In genomic region chr7:139547325-139547724, GRCm38 (mm10) we compare ENCODE assay signal across 23 mouse cellular contexts. TPM values are rescaled to one million over a fixed set of nuclear protein-coding genes. Genes with fewer than 3 reads are reported as not detected.
A peak's percentile ranks its signal among the peaks of the same experiment; 100 is the strongest.
DNase-seq lines count a peak whose midpoint lies in the region; ATAC-seq and TF ChIP-seq lines count a peak whose summit lies in the region.
"Had no signal": no experiment of that assay in that cellular context is flagged by ENCODE, and none has a peak within 500 bp of the region (broad histone marks: within the 10 kb centered on the region; RNA-seq: fewer than 3 reads in every experiment).

No protein-coding gene starts in this region.

- no peak overlapping the region for H3K4me3 ChIP-seq in kidney, embryonic 15.5 days (replicated peaks)
- no peak overlapping the region for H3K4me3 ChIP-seq in liver, embryonic 12.5 days
- no peak overlapping the region for H3K4me3 ChIP-seq in liver, embryonic 11.5 days (ENCODE audit: low read depth, low read length)
- no peak overlapping the region for H3K4me3 ChIP-seq in liver, embryonic 14.5 days (ENCODE audit: insufficient read depth in 1 of 2, low read depth in 2 of 2, low read length in 2 of 2)
- no peak overlapping the region for H3K4me3 ChIP-seq in left cerebral cortex, adult 2 months
- H3K4me3 ChIP-seq: forebrain, embryonic 13.5 days; heart, embryonic 10.5 days; heart, embryonic 15.5 days; limb, embryonic 13.5 days; lung, embryonic 15.5 days; midbrain, embryonic 12.5 days; neural tube, embryonic 13.5 days had no signal

- H3K4me2 ChIP-seq in kidney, embryonic 15.5 days: no peak overlapping the region
- no peak overlapping the region for H3K4me2 ChIP-seq in liver, embryonic 12.5 days
- no peak overlapping the region for H3K4me2 ChIP-seq in liver, embryonic 11.5 days
- H3K4me2 ChIP-seq in liver, embryonic 14.5 days (ENCODE audit: low read depth): no peak overlapping the region
- H3K4me2 ChIP-seq: forebrain, embryonic 13.5 days; heart, embryonic 15.5 days; limb, embryonic 13.5 days; lung, embryonic 15.5 days; midbrain, embryonic 12.5 days; neural tube, embryonic 13.5 days had no signal

- no peak for ATAC-seq in kidney, embryonic 15.5 days (replicated peaks; ENCODE audit: low FRiP score)
- ATAC-seq in liver, embryonic 12.5 days: peak; percentile 40; the same call in 1 of the 2 replicates
- no peak for ATAC-seq in liver, embryonic 11.5 days (replicated peaks; ENCODE audit: low FRiP score)
- peak; percentile 22; the same call in 1 of the 2 replicates for ATAC-seq in liver, embryonic 14.5 days (ENCODE audit: insufficient read depth)
- no peak for ATAC-seq in activated CD4-positive, CD25-positive, alpha-beta regulatory T cell, adult 4 months
- ATAC-seq: forebrain, embryonic 13.5 days; hindbrain, embryonic 16.5 days had no signal

- no peak for TF ChIP-seq CTCF in liver, embryonic 14.5 days (IDR thresholded peaks at IDR 0.05; ENCODE audit: low read depth)
- TF ChIP-seq CTCF in left cerebral cortex, adult 2 months (IDR thresholded peaks at IDR 0.05): no peak

- peaks cover 12% of the 10 kb centered on the region; the same call in 1 of the 2 replicates for H3K36me3 ChIP-seq in kidney, embryonic 15.5 days
- no peaks in the 10 kb centered on the region for H3K36me3 ChIP-seq in liver, embryonic 12.5 days
- H3K36me3 ChIP-seq in liver, embryonic 11.5 days (ENCODE audit: control insufficient read depth, insufficient read depth, low read length): no peaks in the 10 kb centered on the region
- H3K36me3 ChIP-seq in liver, embryonic 14.5 days (replicated peaks; ENCODE audit: control insufficient read depth, insufficient read depth, low read depth): no peaks in the 10 kb centered on the region
- H3K36me3 ChIP-seq: G1E; heart, embryonic 15.5 days; lung, embryonic 15.5 days; midbrain, embryonic 12.5 days; neural tube, embryonic 13.5 days had no signal

- TF ChIP-seq EP300 in liver, embryonic 14.5 days (IDR thresholded peaks at IDR 0.05; ENCODE audit: low read depth): no peak

- no peak overlapping the region for H3K9ac ChIP-seq in kidney, embryonic 15.5 days
- H3K9ac ChIP-seq in liver, embryonic 12.5 days: no peak overlapping the region
- H3K9ac ChIP-seq in liver, embryonic 11.5 days (ENCODE audit: low read depth, low read length): no peak overlapping the region
- no peak overlapping the region for H3K9ac ChIP-seq in liver, embryonic 14.5 days (replicated peaks)
- H3K9ac ChIP-seq: forebrain, embryonic 13.5 days; heart, embryonic 15.5 days; limb, embryonic 13.5 days; lung, embryonic 15.5 days; midbrain, embryonic 12.5 days; neural tube, embryonic 13.5 days had no signal

- intact Hi-C loops in left cerebral cortex, adult 2 months (cut with DNase I): no loop called here

- H3K4me1 ChIP-seq in kidney, embryonic 15.5 days: 0 out of 2 replicates have a peak, but pooled peaks cover 2% of the 10 kb centered on the region
- no peaks in the 10 kb centered on the region for H3K4me1 ChIP-seq in liver, embryonic 12.5 days
- H3K4me1 ChIP-seq in liver, embryonic 11.5 days (replicated peaks; ENCODE audit: control insufficient read depth, insufficient read depth, low read length): no peaks in the 10 kb centered on the region
- no peaks in the 10 kb centered on the region for H3K4me1 ChIP-seq in liver, embryonic 14.5 days (replicated peaks; ENCODE audit: control insufficient read depth in 2 of 2, insufficient read depth in 2 of 2, low read length in 1 of 2)
- H3K4me1 ChIP-seq: lung, embryonic 15.5 days had no signal

- H3K27ac ChIP-seq in kidney, embryonic 15.5 days: no peak overlapping the region
- no peak overlapping the region for H3K27ac ChIP-seq in liver, embryonic 12.5 days
- H3K27ac ChIP-seq in liver, embryonic 11.5 days (ENCODE audit: low read depth, low read length): no peak overlapping the region
- H3K27ac ChIP-seq in liver, embryonic 14.5 days: no peak overlapping the region
- H3K27ac ChIP-seq in left cerebral cortex, adult 2 months: no peak overlapping the region
- H3K27ac ChIP-seq: forebrain, embryonic 13.5 days; heart, embryonic 10.5 days; heart, embryonic 15.5 days; limb, embryonic 13.5 days; lung, embryonic 15.5 days; midbrain, embryonic 12.5 days; neural tube, embryonic 13.5 days had no signal

- no peaks in the 10 kb centered on the region for H3K9me3 ChIP-seq in kidney, embryonic 15.5 days (replicated peaks)
- H3K9me3 ChIP-seq in liver, embryonic 12.5 days (replicated peaks): no peaks in the 10 kb centered on the region
- no peaks in the 10 kb centered on the region for H3K9me3 ChIP-seq in liver, embryonic 11.5 days (ENCODE audit: control insufficient read depth, low read length)
- H3K9me3 ChIP-seq in liver, embryonic 14.5 days (ENCODE audit: control insufficient read depth, low read length): no peaks in the 10 kb centered on the region
- H3K9me3 ChIP-seq: forebrain, embryonic 13.5 days; heart, embryonic 10.5 days; heart, embryonic 15.5 days; limb, embryonic 13.5 days; lung, embryonic 15.5 days; megakaryocyte, embryonic 14.5 days; midbrain, embryonic 12.5 days; neural tube, embryonic 13.5 days had no signal

- WGBS in kidney, embryonic 15.5 days: 76% methylated on average over 2 of the region's 2 CpGs
- WGBS in liver, embryonic 12.5 days (ENCODE audit: insufficient replicate concordance): 70% methylated on average over 2 of the region's 2 CpGs
- 76% methylated on average over 2 of the region's 2 CpGs for WGBS in liver, embryonic 11.5 days
- 69% methylated on average over 2 of the region's 2 CpGs for WGBS in liver, embryonic 14.5 days (ENCODE audit: insufficient replicate concordance)

- peak; percentile 81 for DNase-seq in kidney, adult 11 months
- DNase-seq in liver, embryonic 11.5 days (ENCODE audit: low spot score): no peak
- DNase-seq in liver, embryonic 14.5 days (ENCODE audit: low read depth in 3 of 3, low spot score in 3 of 3): peak in 1 of 3 experiments; percentile 1
- DNase-seq in urinary bladder, postnatal 14 days (ENCODE audit: low spot score): no peak
- DNase-seq in left cerebral cortex, adult 2 months (ENCODE audit: extremely low spot score in 1 of 2, low spot score in 2 of 2): no peak
- DNase-seq: adrenal gland, postnatal 10 days; cerebellum, adult 8-10 months; cerebellum, postnatal 36 days; gastrocnemius, postnatal 14 days; heart, adult 11 months had no signal

- H3K27me3 ChIP-seq in kidney, embryonic 15.5 days: no peaks in the 10 kb centered on the region
- H3K27me3 ChIP-seq in liver, embryonic 12.5 days (replicated peaks): no peaks in the 10 kb centered on the region
- no peaks in the 10 kb centered on the region for H3K27me3 ChIP-seq in liver, embryonic 11.5 days (replicated peaks; ENCODE audit: control insufficient read depth, insufficient read depth, low read length)
- H3K27me3 ChIP-seq in liver, embryonic 14.5 days (ENCODE audit: control insufficient read depth, insufficient read depth, low read length): no peaks in the 10 kb centered on the region
- H3K27me3 ChIP-seq: heart, embryonic 15.5 days; limb, embryonic 13.5 days; lung, embryonic 15.5 days; megakaryocyte, embryonic 14.5 days had no signal

RNA-seq across cellular contexts. Expression of gene Nkx6-2, which starts 35.3 kb away (rescaled TPM):
- polyA plus RNA-seq in kidney, embryonic 15.5 days (2015; fragmentation: Nextera tagmentation; extraction: Ambion mirVana): not detected in 2 replicates
- polyA plus RNA-seq in liver, embryonic 12.5 days (2016; fragmentation: Nextera tagmentation; extraction: Ambion mirVana): 0.43 TPM in 1 of 2 replicates, not detected in the other
- polyA plus RNA-seq in liver, embryonic 11.5 days (2014; fragmentation: Nextera tagmentation; extraction: Ambion mirVana): 0.32 and 0.56 TPM in 2 replicates
- polyA plus RNA-seq in liver, embryonic 14.5 days (2012; rRNA removed): not detected in 2 replicates
- not detected in 2 replicates for polyA plus RNA-seq in liver, embryonic 14.5 days (2014; fragmentation: Nextera tagmentation; extraction: Ambion mirVana)
- polyA plus RNA-seq in activated CD4-positive, CD25-positive, alpha-beta regulatory T cell, adult 4 months (2017; shearing (Covaris generic)): not detected
- 1 to 10 TPM; 5.2 to 6.5 TPM for total RNA-seq in left cerebral cortex, adult 2 months (2021)
- total RNA-seq: adrenal gland, postnatal 10 days; G1E; gastrocnemius, postnatal 14 days had no signal
- polyA plus RNA-seq: G1E had no signal

Comparison
In these comparisons a context has a peak if more than half of its experiments do, and no peak if none do; other contexts are left out.
1. ATAC-seq: peak in liver, embryonic 12.5 days (single experiment) and liver, embryonic 14.5 days (single experiment); none in kidney, embryonic 15.5 days (single experiment), liver, embryonic 11.5 days (single experiment) and activated CD4-positive, CD25-positive, alpha-beta regulatory T cell, adult 4 months (single experiment).